Mouse (Mus musculus): ENCODE measurements around the gene Ankrd27.
"Not testable (repeated sequence)": the region's sequence is repeated elsewhere in the genome, so short reads cannot be mapped to it uniquely, and the experiment has no call there.

Gene Ankrd27

DNA sequence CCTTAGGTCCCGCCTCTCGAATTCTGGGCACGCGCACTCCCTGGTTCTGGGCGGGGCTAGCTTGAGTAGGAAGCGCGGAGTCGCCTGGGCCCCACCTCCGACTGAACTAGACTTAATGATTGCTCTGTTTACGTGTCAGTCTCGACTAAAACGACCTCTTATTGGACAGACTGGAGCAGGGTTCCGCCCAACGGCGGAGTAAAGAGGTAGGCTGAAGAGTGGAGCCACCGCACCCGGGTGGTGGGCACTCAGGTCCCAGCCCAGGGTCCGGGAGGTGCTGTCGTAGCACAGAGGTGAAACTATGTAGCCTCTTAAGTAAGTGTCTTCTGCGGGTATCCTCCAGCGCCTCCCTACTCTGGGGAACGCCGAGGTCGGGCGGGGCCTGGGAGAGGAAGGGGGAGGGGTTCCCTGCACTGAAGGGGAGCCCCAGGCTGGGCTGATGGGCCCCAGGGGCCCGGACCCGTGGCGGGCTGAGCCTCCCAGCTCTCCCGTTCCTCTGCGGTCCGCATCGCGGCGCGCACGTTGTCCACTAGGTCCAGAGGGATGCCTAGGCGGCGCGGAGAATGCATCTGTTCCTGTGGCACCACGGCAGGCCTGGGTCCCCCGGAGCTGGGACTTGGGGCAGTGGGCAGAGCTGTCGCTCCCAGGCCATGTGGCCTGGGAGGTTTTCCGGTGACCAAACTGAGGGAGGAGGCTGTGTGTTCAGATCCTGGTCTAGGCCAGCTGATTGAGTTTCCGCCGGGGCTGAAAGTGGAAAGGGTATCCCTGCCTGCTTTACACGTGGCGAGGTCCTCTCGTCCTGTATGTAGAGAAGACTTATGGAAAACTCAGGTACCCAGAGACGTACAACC lies at the start of gene Ankrd27:
Gene Ankrd27, plus strand, starts transcription at position 190 of the 851 bp plus-strand sequence.
- DNase-seq: peak; percentile 95

DNA sequence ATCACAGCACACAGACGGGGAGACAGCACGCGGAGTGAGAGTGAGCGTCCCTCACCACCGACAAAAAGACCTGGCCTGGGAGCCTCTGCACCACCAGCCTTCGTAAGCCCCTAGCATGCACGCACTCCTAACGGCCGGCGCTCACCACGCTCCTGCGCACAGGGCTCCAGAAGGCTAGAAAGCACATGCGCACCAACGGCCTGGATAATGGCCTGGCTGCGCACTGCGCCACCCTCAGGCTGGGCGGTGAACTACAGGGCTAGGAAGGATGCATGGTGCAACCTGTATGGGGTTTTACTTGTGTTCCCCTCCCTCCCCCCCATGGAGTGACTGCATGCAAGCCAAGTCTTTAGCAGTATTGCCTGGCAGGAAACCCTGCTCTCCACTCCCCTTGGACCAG lies 48.5 kb upstream of the Ankrd27 start, which contains the start of gene Tdrd12:
Gene Tdrd12, minus strand, starts transcription at position 184 of the 400 bp plus-strand sequence.
- no peak for DNase-seq

DNA sequence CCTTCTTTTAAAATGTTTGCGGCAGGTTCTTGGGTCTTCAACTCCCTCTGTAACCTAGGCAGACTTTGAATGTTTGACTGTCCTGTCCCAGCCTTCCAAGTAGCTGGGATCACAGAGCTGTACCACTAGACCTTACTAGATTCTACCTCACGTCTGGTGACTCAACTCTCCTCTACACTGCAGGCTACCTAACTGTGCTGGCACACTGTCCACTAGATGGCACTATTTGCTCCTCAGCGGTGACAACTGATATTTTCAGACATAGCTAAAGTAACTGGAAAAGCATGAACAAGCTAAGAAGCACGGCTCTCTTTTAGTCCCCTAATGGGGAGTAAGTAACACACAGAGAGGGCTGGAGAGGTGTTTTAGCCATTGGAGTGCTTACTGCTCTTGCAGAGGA lies 40.2 kb upstream of the Ankrd27 start:
- DNase-seq: peak; percentile 73

DNA sequence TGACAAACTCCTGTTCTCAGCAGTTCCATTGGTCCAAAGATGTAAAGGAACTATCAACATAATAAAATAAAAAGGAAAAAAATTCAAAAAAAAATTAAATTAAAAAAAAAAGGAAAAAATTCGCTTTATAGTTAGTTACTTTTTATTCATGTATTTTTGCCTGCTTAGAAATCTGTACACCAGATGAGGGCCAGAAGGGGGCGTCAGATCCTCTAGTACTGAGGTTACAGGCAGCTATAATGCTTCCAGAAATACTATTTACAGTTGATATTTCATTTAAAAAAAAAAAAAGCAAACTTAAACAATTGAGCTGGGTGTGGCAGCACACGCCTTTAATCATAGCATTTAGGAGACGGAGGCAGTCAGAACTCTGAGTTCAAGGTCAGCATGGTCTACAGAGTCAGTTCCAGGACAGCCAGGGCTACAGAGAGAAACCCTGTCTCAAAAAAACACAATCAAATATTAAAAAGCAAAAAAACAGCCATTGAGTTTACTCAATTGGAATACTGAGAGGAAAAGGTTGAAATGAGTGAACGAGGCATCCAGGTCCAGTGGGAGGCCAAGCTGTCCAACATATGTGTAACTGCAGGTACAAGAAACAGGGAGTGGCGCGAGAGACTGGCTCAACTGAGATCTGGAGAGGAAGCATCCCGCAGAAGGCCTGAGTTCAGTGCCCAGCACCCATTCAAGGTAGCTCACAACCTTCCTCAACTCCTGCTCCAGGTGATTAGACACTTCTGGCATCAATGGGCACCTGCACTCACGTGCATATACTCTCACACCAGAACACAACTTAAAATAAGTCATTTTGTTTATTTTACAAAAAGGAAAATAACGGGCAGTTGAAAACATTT lies 32.1 kb upstream of the Ankrd27 start:
- DNase-seq: peak; percentile 75

DNA sequence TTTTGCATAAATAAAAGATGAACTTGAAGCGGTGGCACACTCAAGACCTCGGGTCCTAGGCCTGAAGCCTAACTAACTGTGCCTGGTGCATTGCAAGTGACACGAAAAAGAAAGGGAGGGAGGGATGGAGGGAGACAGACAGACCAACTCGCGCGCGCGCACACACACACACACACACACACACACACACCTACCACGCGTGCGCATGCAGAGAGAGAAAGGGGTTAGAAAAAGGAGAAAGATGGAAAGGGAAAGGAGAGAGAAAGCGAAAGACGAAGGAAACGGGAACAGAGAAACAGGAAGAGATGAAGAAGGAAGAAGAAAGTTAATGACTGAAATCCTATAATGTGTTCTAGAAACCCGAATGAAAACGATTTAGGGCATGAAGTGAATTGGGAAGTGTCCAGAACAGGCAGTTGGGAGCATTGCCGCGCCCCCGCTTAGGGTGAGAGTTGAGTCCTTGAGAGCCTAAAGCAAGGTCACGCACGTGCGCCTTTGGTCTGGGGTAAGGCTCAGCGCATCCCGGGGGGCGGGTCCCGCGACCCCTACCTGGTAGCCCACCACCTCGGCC lies 31.4 kb upstream of the Ankrd27 start:
- DNase-seq: peak; percentile 63

DNA sequence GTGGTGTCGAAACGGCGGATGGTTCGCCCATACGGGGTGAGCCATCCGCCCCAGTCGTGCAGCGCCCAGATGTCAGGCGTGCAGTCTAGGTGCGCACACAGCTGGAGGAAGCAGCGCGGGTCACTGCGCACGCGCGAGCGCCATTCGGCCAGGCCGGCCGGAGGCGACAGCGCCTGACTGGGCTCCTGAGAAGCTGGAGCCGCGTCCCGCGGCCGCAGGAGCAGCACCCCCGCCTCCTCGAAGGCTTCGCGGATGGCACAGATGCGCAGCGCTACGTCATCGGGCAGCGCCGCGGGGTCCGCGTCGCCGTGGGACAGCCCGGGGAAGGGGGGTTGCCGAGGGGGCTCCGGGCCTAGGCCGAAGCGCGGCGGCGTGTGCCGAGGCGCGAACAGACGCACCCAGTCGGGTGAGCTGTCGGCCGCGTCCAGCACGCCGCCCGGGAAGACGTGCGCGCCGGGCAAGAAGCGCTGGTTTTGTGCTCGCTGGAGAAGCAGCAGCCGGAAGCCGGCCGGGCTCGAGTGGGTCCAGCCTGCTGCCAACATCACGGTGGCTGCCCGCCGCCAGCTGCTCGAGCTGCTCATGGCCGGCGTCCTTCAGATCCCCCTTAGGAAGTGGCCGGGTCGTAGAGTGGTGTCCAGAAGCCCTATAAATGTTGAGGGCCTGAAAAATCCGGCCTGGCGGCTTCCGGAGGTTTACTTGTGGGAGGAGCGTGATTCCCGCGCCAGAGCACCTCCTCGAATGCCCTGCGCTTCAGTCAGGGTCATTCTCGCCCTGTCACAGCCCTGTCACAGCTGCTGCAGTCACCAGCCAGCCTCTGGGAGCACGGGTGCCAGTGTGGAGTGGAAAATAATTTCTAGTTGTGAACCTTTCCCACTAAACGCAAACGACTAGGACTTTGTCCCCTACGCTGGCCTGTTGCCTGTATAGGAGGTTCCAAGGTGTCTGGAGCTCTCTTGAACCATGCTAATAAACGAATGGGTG lies 30.5 kb upstream of the Ankrd27 start:
- DNase-seq: peak; percentile 93

DNA sequence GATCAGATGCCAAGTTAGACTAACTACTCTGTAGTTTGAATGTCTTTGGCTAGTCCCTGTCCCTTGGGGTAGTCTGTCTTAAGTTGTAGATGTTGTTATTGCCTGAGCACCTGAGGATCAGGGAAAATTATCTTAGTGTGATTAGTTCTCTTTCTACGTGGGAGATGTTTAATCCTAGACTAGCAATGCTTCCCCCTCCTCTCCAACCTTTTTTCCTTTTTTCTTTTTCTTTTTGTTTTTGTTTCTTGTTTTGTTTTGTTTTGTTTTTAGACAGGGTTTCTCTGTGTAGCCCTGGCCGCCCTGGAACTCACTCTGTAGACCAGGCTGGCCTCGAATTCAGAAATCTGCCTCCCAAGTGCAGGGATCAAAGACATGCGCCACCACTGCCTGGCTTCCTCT lies 29.8 kb upstream of the Ankrd27 start, which contains the start of gene Nudt19:
Gene Nudt19, minus strand, starts transcription at position 100 of the 399 bp plus-strand sequence.
- no peak for DNase-seq

DNA sequence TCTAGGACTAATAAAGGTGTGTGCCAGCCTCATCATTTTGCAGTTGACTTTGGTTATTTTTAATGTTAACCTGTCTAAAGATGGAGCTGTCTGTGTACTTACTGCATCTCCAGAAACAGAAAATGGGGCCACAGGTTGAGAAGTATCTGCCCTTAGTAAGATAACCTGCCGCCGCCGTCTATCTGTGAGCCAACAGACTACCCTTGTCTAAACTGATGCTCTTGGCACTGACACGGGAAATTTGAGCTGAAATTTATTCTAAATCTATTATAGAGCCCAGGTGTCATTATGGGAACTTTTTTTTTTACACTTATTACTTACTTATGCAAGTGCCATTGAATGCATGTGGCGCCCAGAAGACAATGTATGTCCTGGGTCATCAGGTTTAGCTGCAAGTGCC lies 29.1 kb upstream of the Ankrd27 start:
- DNase-seq: peak; percentile 85

DNA sequence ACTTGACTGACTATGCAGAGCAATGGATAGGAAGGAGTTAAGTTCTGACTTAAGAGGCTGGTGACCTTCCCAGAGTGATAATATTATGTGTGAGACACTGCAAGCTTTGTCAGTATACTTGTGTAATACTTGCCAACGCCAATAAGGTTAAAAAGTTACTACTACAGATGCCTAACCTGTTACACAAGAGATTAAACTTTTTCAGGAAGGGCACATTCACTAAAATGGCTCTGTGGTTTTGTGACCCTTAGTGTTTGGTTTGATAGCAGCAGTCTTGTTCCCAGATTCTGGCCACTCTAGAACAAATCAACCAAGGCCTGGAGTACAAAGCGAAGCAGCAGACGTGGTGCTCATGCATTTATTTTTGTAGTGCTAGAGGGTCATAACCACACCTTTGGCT lies 28.5 kb upstream of the Ankrd27 start:
- no peak for DNase-seq

DNA sequence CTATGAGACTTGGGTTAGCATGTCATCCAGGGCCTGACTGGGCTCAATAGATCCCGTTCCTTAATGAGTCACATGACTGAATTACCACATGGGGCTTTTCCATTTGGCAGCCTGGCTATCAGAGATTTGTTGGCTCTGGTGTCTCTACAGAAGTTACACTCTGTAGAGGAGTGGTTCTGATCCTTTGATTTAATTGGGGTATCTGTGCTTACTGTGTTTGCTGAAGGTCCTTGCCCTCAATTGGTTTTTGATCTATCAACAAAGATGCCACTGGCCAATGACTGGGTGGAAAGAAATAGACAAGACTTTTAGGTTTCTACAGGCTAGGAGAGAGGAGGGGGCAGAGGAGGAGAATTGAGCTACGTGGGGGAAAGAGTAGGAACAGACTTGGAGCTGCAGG lies 27.4 kb upstream of the Ankrd27 start:
- no peak for DNase-seq

DNA sequence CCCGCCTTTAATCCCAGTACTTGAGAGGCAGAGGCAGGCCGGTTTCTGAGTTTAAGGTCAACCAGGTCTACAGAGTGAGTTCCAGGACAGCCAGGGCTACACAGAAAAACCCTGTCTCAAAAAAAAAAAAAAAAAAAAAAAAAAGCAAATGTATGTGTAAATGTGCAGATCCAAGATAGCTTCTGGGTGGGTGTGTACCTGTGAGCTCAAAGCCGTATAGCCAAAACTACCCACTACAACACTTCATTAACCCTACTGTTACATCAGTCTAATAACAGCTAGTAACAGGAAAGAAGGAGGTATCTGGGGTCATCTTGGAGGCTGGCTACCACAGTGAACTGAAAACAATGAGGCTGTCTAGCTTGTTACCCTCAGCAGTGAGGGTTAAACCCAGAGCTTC lies 26.2 kb upstream of the Ankrd27 start:
- peak; percentile 34 for DNase-seq

DNA sequence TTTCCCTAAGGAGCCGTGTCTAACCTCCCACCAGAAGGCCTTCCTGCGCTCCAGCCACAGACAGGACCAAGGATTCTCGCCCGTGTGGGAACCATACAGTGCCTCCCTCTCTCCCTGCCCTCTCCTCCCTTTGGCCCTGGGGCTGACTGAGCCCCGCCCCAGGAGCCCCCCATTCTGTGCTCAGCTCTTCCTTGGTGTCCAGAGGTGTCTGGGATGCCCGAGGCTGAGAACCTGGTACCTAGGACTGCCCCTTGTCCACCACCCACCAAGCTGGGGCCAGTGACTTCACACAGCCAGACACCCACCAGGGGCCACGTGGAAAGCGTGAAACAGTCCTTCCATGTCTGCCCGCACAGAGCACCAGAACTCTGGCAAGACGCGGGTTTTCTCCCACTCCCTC lies 23.0 kb upstream of the Ankrd27 start:
- no peak for DNase-seq

DNA sequence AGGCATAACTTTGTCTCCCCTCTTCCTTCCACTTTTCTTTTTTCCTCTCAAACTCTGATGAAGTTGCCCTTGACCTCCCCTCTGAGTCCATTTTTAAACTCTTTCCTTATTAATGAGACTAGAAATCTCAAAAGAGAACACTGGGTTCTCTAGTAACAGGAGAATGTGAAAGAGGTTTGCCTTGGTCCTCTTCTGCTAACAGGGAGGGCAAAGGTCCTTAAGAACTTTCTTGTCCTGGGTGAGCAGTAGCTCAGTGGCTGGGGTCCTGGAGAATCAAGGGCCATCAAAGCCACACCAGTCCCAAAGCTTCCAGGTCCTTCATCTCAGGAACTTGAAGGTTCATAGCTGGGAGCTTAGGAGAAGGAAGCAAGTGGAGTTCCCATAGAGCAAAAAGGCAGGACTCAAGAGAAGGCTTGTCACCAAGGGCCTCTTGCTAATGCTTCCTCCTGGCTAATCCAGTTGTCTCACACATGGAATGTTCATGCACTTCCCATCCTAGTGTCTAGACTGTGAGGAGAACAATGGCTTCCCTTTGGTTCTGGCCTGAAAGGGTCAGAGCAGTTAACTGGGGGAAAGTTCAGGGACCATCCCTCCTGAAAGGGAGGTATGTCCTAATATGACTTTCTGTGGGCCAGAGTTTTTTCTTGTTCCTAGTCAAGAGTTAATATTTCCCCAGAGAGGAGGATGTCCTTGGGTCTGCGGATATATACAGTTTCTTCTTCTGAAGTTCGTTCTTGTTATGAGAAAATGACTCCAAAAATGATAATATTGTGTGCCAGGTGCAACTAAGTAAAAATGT lies 21.8 kb upstream of the Ankrd27 start:
- DNase-seq: no peak

DNA sequence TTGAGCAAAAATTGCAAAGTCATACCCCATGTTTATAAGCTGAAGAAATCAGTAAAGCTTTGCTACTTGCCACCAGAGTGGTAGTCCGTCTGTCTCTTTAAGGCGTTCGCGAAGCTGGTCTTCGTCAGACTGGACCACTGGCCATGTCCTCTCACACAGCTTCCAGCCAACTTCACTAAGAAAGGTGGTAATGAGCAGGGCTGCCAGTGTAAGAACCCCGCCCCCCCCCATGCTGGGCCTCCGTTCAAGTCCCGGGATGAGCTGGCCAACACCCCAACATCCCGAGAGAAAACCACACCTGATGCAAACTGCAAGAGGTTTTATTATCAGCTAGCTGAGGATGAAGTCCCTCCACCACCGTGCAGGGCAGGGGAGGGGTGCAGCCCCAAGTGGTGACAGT lies 21.2 kb upstream of the Ankrd27 start:
- DNase-seq: not testable (repeated sequence)

DNA sequence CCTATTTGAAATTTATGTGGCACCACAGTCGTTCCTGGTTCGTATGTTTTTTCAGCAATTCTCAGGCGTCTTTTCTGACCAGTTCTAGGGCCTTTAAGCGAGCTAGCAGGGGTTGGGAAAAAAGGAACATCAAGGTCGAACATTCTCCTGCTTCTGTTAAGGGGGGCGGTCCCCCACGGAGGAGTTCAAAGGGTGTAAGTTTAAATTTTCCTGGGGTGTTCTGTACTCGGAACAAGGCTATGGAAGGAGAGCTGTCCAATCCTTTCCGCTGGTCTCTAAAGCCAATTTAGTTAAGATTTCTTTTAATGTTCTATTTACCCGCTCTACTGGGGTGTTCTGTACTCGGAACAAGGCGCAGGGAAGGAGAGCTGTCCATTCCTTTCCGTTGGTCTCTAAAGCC lies 20.1 kb upstream of the Ankrd27 start:
- DNase-seq: not testable (repeated sequence)

DNA sequence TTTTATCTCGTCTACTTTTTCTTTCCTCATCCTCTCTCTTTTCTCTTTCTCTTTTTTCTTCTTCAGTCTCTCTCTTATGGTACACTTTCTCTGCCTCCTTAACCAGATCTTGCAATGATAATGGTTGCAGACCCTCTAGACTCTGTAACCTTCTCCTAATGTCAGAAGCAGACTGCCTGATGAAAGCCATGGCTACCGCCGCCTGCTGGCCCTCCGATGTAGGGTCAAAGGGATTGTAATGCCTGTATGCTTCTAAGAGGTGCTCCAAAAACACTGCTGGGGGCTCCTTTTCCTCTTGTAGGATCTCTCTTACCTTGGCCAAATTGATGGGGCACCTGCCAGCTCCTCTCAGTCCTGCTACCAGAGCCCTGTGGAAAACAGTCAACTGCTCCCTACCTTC lies 16.3 kb upstream of the Ankrd27 start:
- DNase-seq: peak; percentile 48

DNA sequence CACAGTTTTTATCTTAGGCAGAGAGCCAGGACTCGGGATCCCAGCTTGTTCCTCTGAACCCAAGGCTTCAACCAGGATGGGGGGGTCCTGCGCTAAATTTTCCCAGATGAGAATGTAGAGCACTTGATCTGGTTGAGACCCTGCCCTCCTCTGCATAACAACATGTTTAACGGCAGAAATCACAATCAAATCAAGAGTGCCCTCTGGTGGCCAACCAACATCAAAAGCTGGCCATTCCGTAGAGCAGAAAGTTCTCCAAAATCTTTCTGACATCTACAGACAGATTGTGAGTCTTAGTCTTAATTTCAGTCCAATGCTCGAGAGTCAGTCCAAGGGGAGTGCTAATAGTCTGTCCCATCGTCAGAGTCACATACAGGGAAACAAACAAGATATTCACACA lies 15.2 kb upstream of the Ankrd27 start:
- not testable (repeated sequence) for DNase-seq

DNA sequence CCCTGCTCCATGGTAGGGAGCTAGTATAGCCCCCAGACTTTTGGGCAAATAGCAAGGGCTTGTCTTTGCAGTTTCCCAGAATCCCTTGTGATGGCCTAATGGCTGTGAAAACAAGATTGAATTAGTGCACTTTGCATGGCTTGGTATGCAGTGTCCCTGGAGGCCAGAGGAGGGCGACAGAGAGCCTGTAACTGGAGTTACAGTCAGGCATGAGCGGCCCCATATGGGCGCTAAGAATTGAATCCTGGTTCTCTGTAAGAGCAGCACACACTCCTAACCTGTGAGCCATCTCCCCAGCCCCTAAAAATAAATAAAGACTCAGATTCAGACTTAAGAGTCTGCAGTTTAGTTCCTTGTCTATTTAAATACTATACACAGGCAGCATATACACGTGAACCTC lies 6.2 kb upstream of the Ankrd27 start:
- DNase-seq: peak; percentile 68

DNA sequence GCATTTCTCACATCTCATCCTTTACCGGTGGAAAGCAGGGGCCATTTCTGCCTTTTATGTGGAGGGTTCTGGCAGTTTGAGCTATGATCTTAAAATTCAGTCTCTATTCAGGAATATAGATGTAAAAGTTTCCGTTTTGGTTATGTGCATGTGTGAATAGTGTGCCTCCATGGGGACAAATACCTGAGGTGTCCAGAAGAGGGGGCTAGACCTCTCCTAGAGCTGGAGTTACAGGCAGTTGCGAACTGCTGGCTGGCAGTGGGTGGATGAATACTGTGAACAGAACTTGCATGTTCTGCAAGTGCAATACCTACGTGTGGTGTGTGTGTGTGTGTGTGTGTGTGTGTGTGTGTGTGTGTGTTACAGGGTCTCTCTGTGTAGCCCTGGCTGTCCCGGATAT lies 3.3 kb upstream of the Ankrd27 start:
- peak; percentile 40 for DNase-seq

DNA sequence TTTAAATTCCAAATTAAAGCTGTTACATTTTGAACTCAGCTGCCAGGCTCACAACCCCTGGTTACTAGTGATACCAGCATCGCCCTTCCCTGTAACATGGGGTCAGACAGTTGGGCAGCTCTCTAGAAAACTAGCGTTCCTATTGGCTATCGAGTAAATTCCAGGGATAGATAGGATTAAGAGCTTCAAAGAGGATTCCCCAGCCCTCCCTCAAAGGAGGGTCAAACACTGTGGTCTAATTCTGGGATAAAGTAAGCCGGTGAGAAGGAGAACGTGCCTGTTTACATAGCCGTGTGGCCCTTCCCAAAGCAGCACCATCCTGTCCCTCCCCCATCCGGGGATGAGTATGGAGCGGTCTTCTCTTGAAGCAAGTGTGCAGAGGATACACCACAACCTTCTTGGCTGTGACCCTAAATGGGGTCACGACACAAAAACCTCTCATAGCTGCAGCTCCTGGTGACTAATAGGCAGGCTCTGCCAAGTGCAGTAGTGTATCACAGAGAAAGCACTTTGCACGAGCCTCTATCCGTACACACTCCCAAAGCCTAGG lies 2.5 kb upstream of the Ankrd27 start:
- DNase-seq: no peak

Data from liver (tissue).